Mouse (Mus musculus): ENCODE data around the gene Trim14.

- TF ChIP-seq CTCF (IDR thresholded peaks at IDR 0.05; ENCODE audit: low read depth) (no peak), EP300 (IDR thresholded peaks at IDR 0.05; ENCODE audit: low read depth) (no peak)
These were observed 56.9 kb downstream of the Trim14 start for GRCm38 (mm10) chr4:46479081-46479480.
